Mouse (Mus musculus) testis, adult 2 months (tissue): ENCODE results near the gene Shkbp1.

Experiments
- CTCF ChIP-seq: fragments of 200-500 bp; IDR thresholded peaks from 2 replicates; pipeline ENCODE4 v1.5.1; 2012; ENCODE audit warnings: low read depth, mild to moderate bottlenecking, inconsistent platforms, low read length, moderate library complexity; ENCODE audit not compliant: control insufficient read depth, insufficient read depth, insufficient replicate concordance
- POLR2A ChIP-seq: fragments of 200-500 bp; IDR thresholded peaks from 2 replicates; pipeline ENCODE4 v1.6.1; 2012; ENCODE audit warnings: low read depth, mild to moderate bottlenecking, inconsistent platforms, low read length, moderate library complexity; ENCODE audit not compliant: control insufficient read depth

DNA sequence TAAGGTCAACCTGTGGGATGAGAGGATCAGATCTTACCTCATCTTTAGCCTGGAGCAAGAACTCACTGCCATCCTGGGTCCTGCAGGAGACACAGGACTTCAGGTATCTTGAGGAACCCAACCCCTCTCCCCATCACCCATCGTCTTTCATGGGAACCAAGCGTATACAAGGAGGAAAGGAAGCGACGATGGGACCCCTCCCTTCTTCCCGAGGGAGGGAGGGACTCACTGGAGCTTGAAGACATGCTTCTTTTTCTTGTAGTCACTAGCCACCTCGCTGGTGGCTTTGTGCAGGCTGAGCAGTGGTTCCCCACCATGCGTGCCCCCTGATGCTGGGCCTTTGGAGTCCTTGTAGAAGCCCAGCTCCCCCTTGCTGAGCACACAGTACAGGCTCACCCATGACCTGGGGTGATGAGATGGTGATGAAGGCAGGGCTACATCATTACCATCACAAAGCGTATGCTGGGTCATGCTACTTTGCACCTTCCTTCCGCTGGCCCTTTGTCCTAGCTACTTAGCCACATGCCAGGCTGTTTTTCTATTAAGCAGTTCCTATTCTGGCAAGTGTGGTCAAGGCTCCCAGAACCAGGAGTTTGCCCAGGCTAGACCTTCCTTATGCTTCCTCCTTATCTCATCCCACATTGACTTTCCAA lies 4.0 kb upstream of the Shkbp1 start:
- TF ChIP-seq POLR2A (no peak), CTCF (no peak)
